ENCODE assay signal across 23 mouse cellular contexts in the genomic region with DNA sequence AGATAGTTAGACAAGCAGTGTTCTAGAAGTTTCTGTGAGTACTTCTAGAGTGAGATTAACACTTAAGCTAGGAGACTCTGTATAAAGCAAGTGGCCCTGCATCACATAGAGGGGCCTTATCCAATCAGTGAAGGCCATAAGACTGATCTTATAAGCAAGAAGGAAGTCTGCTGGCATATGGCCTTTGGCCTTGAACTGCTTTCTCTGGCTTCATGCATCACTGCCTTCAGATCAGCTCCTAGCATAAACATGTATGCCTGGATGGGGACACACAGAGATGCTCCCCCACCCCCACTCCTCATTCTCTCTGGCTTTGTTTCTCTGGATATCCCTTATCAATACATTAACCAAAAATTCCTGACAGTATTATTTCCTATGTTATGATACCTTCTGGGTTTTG.
DNase-seq lines count a peak whose midpoint lies in the region; ATAC-seq and TF ChIP-seq lines count a peak whose summit lies in the region.
"Had no signal": no experiment of that assay in that cellular context is flagged by ENCODE, and none has a peak within 500 bp of the region (broad histone marks: within the 10 kb centered on the region; RNA-seq: fewer than 3 reads in every experiment).

No protein-coding gene starts in this region.

- H3K9me3 ChIP-seq in hindbrain, embryonic 14.5 days (ENCODE audit: control insufficient read depth, low read length): no peaks in the 10 kb centered on the region
- no peaks in the 10 kb centered on the region for H3K9me3 ChIP-seq in hindbrain, embryonic 16.5 days (ENCODE audit: control insufficient read depth, low read length)
- no peaks in the 10 kb centered on the region for H3K9me3 ChIP-seq in midbrain, embryonic 14.5 days (ENCODE audit: control insufficient read depth, low read length)
- no peaks in the 10 kb centered on the region for H3K9me3 ChIP-seq in midbrain, postnatal 0 days (ENCODE audit: low read length)
- H3K9me3 ChIP-seq: embryonic facial prominence, embryonic 15.5 days; forebrain, embryonic 10.5 days; G1E; heart, embryonic 13.5 days; hindbrain, embryonic 15.5 days had no signal

- peaks cover 24% of the 10 kb centered on the region; the same call in 1 of the 2 replicates for H3K4me1 ChIP-seq in hindbrain, embryonic 14.5 days (replicated peaks; ENCODE audit: control insufficient read depth, insufficient read depth, low read length)
- H3K4me1 ChIP-seq in hindbrain, embryonic 16.5 days (ENCODE audit: control insufficient read depth, insufficient read depth, low read depth, low read length): no peaks in the 10 kb centered on the region; the same call in none of the 2 replicates
- H3K4me1 ChIP-seq in midbrain, embryonic 14.5 days (ENCODE audit: control insufficient read depth, insufficient read depth, low read length): 0 out of 2 replicates have a peak, but pooled peaks cover 9% of the 10 kb centered on the region
- no peaks in the 10 kb centered on the region for H3K4me1 ChIP-seq in midbrain, postnatal 0 days (ENCODE audit: insufficient read depth, low read length)
- H3K4me1 ChIP-seq: embryonic facial prominence, embryonic 15.5 days; heart, embryonic 13.5 days had no signal

- H3K36me3 ChIP-seq in hindbrain, embryonic 14.5 days (replicated peaks; ENCODE audit: control insufficient read depth, insufficient read depth): no peaks in the 10 kb centered on the region
- no peaks in the 10 kb centered on the region for H3K36me3 ChIP-seq in hindbrain, embryonic 16.5 days (ENCODE audit: control insufficient read depth, insufficient read depth, low read length)
- no peaks in the 10 kb centered on the region for H3K36me3 ChIP-seq in midbrain, embryonic 14.5 days (ENCODE audit: control insufficient read depth, insufficient read depth, low read length)
- H3K36me3 ChIP-seq in midbrain, postnatal 0 days (ENCODE audit: insufficient read depth, low read length): no peaks in the 10 kb centered on the region
- H3K36me3 ChIP-seq: embryonic facial prominence, embryonic 15.5 days; forebrain, embryonic 10.5 days; heart, embryonic 13.5 days; hindbrain, embryonic 15.5 days had no signal

- no peak overlapping the region for H3K4me3 ChIP-seq in hindbrain, embryonic 14.5 days (replicated peaks; ENCODE audit: low read length)
- H3K4me3 ChIP-seq in hindbrain, embryonic 16.5 days (ENCODE audit: low read length): no peak overlapping the region
- no peak overlapping the region for H3K4me3 ChIP-seq in midbrain, embryonic 14.5 days (replicated peaks; ENCODE audit: low read depth, low read length)
- H3K4me3 ChIP-seq in midbrain, postnatal 0 days (ENCODE audit: low read depth, low read length): no peak overlapping the region
- H3K4me3 ChIP-seq: embryonic facial prominence, embryonic 15.5 days; erythroblast, embryonic 14.5 days; forebrain, embryonic 10.5 days; heart, embryonic 13.5 days; hindbrain, embryonic 15.5 days had no signal

- ATAC-seq in hindbrain, embryonic 14.5 days (ENCODE audit: low FRiP score): no peak
- no peak for ATAC-seq in hindbrain, embryonic 16.5 days
- no peak for ATAC-seq in midbrain, embryonic 14.5 days (ENCODE audit: low FRiP score, low TSS enrichment)
- ATAC-seq in midbrain, postnatal 0 days (ENCODE audit: low FRiP score): no peak
- ATAC-seq: CD4-positive, CD25-positive, alpha-beta regulatory T cell, adult 4 months; forebrain, embryonic 14.5 days had no signal

- H3K27me3 ChIP-seq in hindbrain, embryonic 14.5 days (ENCODE audit: control insufficient read depth, insufficient read depth, low read length): no peaks in the 10 kb centered on the region
- H3K27me3 ChIP-seq in hindbrain, embryonic 16.5 days (replicated peaks; ENCODE audit: control insufficient read depth, insufficient read depth, low read length): no peaks in the 10 kb centered on the region
- H3K27me3 ChIP-seq in midbrain, embryonic 14.5 days (ENCODE audit: control insufficient read depth, insufficient read depth, low read length): no peaks in the 10 kb centered on the region
- no peaks in the 10 kb centered on the region for H3K27me3 ChIP-seq in midbrain, postnatal 0 days (ENCODE audit: insufficient read depth, low read length)
- H3K27me3 ChIP-seq: embryonic facial prominence, embryonic 15.5 days; hindbrain, embryonic 15.5 days had no signal

- DNase-seq in adrenal gland, adult 2 months: peak; percentile 20
- no peak for DNase-seq in adrenal gland, adult (ENCODE audit: inconsistent age in 2 of 2, low spot score in 1 of 2)
- DNase-seq in hindbrain, embryonic 14.5 days (ENCODE audit: low spot score): no peak
- no peak for DNase-seq in midbrain, embryonic 14.5 days
- no peak for DNase-seq in midbrain, postnatal 0 days (ENCODE audit: low spot score)
- DNase-seq in c-Kit-positive CD71-positive TER-119-positive erythroid progenitor cells, embryonic 14.5 days (ENCODE audit: low spot score): no peak
- DNase-seq: adrenal gland, postnatal 14 days; B cell, adult 2 months; cerebellum, adult 18-20 months; cerebellum, postnatal 14 days; embryo, embryonic 11 days; gastrocnemius, postnatal 36 days; heart, adult 11 months; heart, postnatal 36 days had no signal

- peak overlapping the region; percentile 21; the same call in 1 of the 2 replicates for H3K27ac ChIP-seq in hindbrain, embryonic 14.5 days
- no peak overlapping the region for H3K27ac ChIP-seq in hindbrain, embryonic 16.5 days (ENCODE audit: low read depth, low read length)
- H3K27ac ChIP-seq in midbrain, embryonic 14.5 days (replicated peaks; ENCODE audit: low read depth, low read length): peak overlapping the region; percentile 65
- H3K27ac ChIP-seq in midbrain, postnatal 0 days (ENCODE audit: low read depth, low read length): no peak overlapping the region
- H3K27ac ChIP-seq: embryonic facial prominence, embryonic 15.5 days; forebrain, embryonic 10.5 days; heart, embryonic 13.5 days; hindbrain, embryonic 15.5 days had no signal

- no peak overlapping the region for H3K4me2 ChIP-seq in hindbrain, embryonic 14.5 days (replicated peaks)
- H3K4me2 ChIP-seq in hindbrain, embryonic 16.5 days (ENCODE audit: low read length): no peak overlapping the region
- no peak overlapping the region for H3K4me2 ChIP-seq in midbrain, embryonic 14.5 days (ENCODE audit: low read length)
- H3K4me2 ChIP-seq in midbrain, postnatal 0 days (ENCODE audit: low read depth, low read length, poor library complexity, severe bottlenecking): no peak overlapping the region
- H3K4me2 ChIP-seq: embryonic facial prominence, embryonic 15.5 days; heart, embryonic 13.5 days; hindbrain, embryonic 15.5 days had no signal

- H3K9ac ChIP-seq in hindbrain, embryonic 14.5 days: no peak overlapping the region
- no peak overlapping the region for H3K9ac ChIP-seq in hindbrain, embryonic 16.5 days (ENCODE audit: low read depth, low read length)
- H3K9ac ChIP-seq in midbrain, embryonic 14.5 days (replicated peaks; ENCODE audit: low read length): no peak overlapping the region
- H3K9ac ChIP-seq in midbrain, postnatal 0 days (replicated peaks; ENCODE audit: low read length, poor library complexity, severe bottlenecking): no peak overlapping the region
- H3K9ac ChIP-seq: embryonic facial prominence, embryonic 15.5 days; heart, embryonic 13.5 days; hindbrain, embryonic 15.5 days had no signal

- no peak for TF ChIP-seq CTCF in midbrain, postnatal 0 days (IDR thresholded peaks at IDR 0.05)

Comparison
In these comparisons a context has a peak if more than half of its experiments do, and no peak if none do; other contexts are left out.
1. H3K27ac ChIP-seq: peak in hindbrain, embryonic 14.5 days (single experiment) and midbrain, embryonic 14.5 days (single experiment); none in hindbrain, embryonic 16.5 days (single experiment) and midbrain, postnatal 0 days (single experiment).